Mouse (Mus musculus) embryo, embryonic 10.5 days (tissue): ENCODE measurements around the gene Baiap2.

Experiments used
- DNase-seq: peaks from one replicate; pipeline ENCODE4 v3.0.0-alpha.2; 2015; ENCODE audit warnings: low spot score

Baiap2 gene

GRCm38 (mm10) chr11:119942727-119943427, at the start of gene Baiap2:
TSS of gene Baiap2 (plus strand) at chr11:119942763.
- peak; percentile 99 for DNase-seq

GRCm38 (mm10) chr11:119893667-119894236, 48.8 kb upstream of the Baiap2 start:
- DNase-seq: no peak

GRCm38 (mm10) chr11:119894634-119895033, 47.9 kb upstream of the Baiap2 start:
- DNase-seq: no peak

- no peak for DNase-seq
Observed at GRCm38 (mm10) chr11:119897041-119897440, 45.5 kb upstream of the Baiap2 start.

- no peak for DNase-seq
Observed at GRCm38 (mm10) chr11:119898976-119899375, 43.6 kb upstream of the Baiap2 start.

GRCm38 (mm10) chr11:119901174-119901573, 41.4 kb upstream of the Baiap2 start:
- DNase-seq: no peak

- no peak for DNase-seq
Observed at GRCm38 (mm10) chr11:119902891-119903290, 39.7 kb upstream of the Baiap2 start.

GRCm38 (mm10) chr11:119904621-119905286, 37.8 kb upstream of the Baiap2 start:
- peak; percentile 87 for DNase-seq

GRCm38 (mm10) chr11:119905794-119906193, 36.8 kb upstream of the Baiap2 start:
- DNase-seq: no peak

GRCm38 (mm10) chr11:119907006-119907650, 35.4 kb upstream of the Baiap2 start:
- no peak for DNase-seq

GRCm38 (mm10) chr11:119907711-119908110, 34.9 kb upstream of the Baiap2 start:
- DNase-seq: no peak

GRCm38 (mm10) chr11:119909436-119909835, 33.1 kb upstream of the Baiap2 start:
- peak; percentile 85 for DNase-seq

GRCm38 (mm10) chr11:119912845-119913244, 29.7 kb upstream of the Baiap2 start:
- peak; percentile 51 for DNase-seq

- DNase-seq: peak; percentile 90
Observed at GRCm38 (mm10) chr11:119913291-119913934, 29.1 kb upstream of the Baiap2 start, which contains the start of gene Chmp6. TSS of gene Chmp6 (plus strand) at chr11:119913441.

- DNase-seq: peak; percentile 44
Observed at GRCm38 (mm10) chr11:119913935-119914314, 28.6 kb upstream of the Baiap2 start.

GRCm38 (mm10) chr11:119914381-119914780, 28.2 kb upstream of the Baiap2 start:
- DNase-seq: no peak

GRCm38 (mm10) chr11:119915666-119916065, 26.9 kb upstream of the Baiap2 start:
- no peak for DNase-seq

GRCm38 (mm10) chr11:119916102-119916790, 26.3 kb upstream of the Baiap2 start:
- DNase-seq: no peak

- DNase-seq: no peak
Observed at GRCm38 (mm10) chr11:119916834-119917469, 25.6 kb upstream of the Baiap2 start.

GRCm38 (mm10) chr11:119918521-119918920, 24.0 kb upstream of the Baiap2 start:
- no peak for DNase-seq

GRCm38 (mm10) chr11:119919432-119919831, 23.1 kb upstream of the Baiap2 start:
- no peak for DNase-seq
